In genomic region chr17:13747681-13748080, GRCm38 (mm10) we compare ENCODE assay signal across 20 mouse cellular contexts. TPM values are rescaled to one million over a fixed set of nuclear protein-coding genes. Genes with fewer than 3 reads are reported as not detected.
"Had no signal": no experiment of that assay in that cellular context is flagged by ENCODE, and none has a peak within 500 bp of the region (broad histone marks: within the 10 kb centered on the region; RNA-seq: fewer than 3 reads in every experiment).

No protein-coding gene starts in this region.

- H3K36me3 ChIP-seq: limb, embryonic 12.5 days; limb, embryonic 15.5 days; lung, embryonic 15.5 days had no signal

- H3K9me3 ChIP-seq: limb, embryonic 12.5 days; limb, embryonic 15.5 days; lung, embryonic 15.5 days had no signal

- H3K27ac ChIP-seq: kidney, postnatal 0 days; layer of hippocampus, adult 2 months; left cerebral cortex, adult 2 months; limb, embryonic 12.5 days; limb, embryonic 15.5 days; liver, embryonic 14.5 days; lung, embryonic 15.5 days; stomach, postnatal 0 days had no signal

- DNase-seq: kidney, postnatal 25 days; layer of hippocampus, adult 9-11 months; layer of hippocampus, postnatal 36 days; lung, adult 18-20 months; lung, postnatal 10 days; lung, postnatal 36 days; midbrain, embryonic 14.5 days; thymus, adult 18-20 months; thymus, postnatal 36 days had no signal

- H3K4me3 ChIP-seq: layer of hippocampus, adult 2 months; left cerebral cortex, adult 2 months; limb, embryonic 12.5 days; limb, embryonic 15.5 days; lung, embryonic 15.5 days had no signal

- H3K9ac ChIP-seq: limb, embryonic 12.5 days; limb, embryonic 15.5 days; liver, embryonic 14.5 days; lung, embryonic 15.5 days had no signal

- H3K4me2 ChIP-seq: limb, embryonic 12.5 days; limb, embryonic 15.5 days; liver, embryonic 11.5 days; lung, embryonic 15.5 days; midbrain, embryonic 11.5 days had no signal

- H3K27me3 ChIP-seq: limb, embryonic 12.5 days; limb, embryonic 15.5 days; lung, embryonic 15.5 days had no signal

RNA-seq across cellular contexts. Expression of gene Tcte2, which starts 13.9 kb away (rescaled TPM):
- total RNA-seq: megakaryocyte-erythroid progenitor cell, adult 5-6 weeks had no signal
